In genomic region chr13:29497286-29497685, GRCm38 (mm10) we compare ENCODE assay signal across 26 mouse cellular contexts.
"Had no signal": no experiment of that assay in that cellular context is flagged by ENCODE, and none has a peak within 500 bp of the region (broad histone marks: within the 10 kb centered on the region; RNA-seq: fewer than 3 reads in every experiment).

No protein-coding gene starts in this region.

- H3K9ac ChIP-seq: heart, embryonic 13.5 days; heart, embryonic 15.5 days; hindbrain, embryonic 13.5 days; hindbrain, embryonic 15.5 days; limb, embryonic 12.5 days; liver, embryonic 13.5 days; liver, embryonic 15.5 days had no signal

- H3K4me3 ChIP-seq: gastrocnemius, adult 2 months; heart, embryonic 13.5 days; heart, embryonic 15.5 days; hindbrain, embryonic 13.5 days; hindbrain, embryonic 15.5 days; layer of hippocampus, adult 2 months; left cerebral cortex, adult 2 months; limb, embryonic 10.5 days; limb, embryonic 12.5 days; liver, embryonic 13.5 days; liver, embryonic 15.5 days had no signal

- H3K4me1 ChIP-seq: hindbrain, embryonic 13.5 days; hindbrain, embryonic 15.5 days; limb, embryonic 10.5 days; limb, embryonic 12.5 days; liver, embryonic 13.5 days; liver, embryonic 15.5 days had no signal

- H3K4me2 ChIP-seq: heart, embryonic 11.5 days; heart, embryonic 13.5 days; heart, embryonic 15.5 days; hindbrain, embryonic 13.5 days; hindbrain, embryonic 15.5 days; limb, embryonic 12.5 days; liver, embryonic 11.5 days; liver, embryonic 13.5 days; liver, embryonic 15.5 days had no signal

- H3K27me3 ChIP-seq: heart, embryonic 13.5 days; heart, embryonic 15.5 days; hindbrain, embryonic 13.5 days; hindbrain, embryonic 15.5 days; limb, embryonic 12.5 days; liver, embryonic 13.5 days; liver, embryonic 15.5 days had no signal

- H3K9me3 ChIP-seq: heart, embryonic 13.5 days; heart, embryonic 15.5 days; hindbrain, embryonic 13.5 days; hindbrain, embryonic 15.5 days; limb, embryonic 10.5 days; limb, embryonic 12.5 days; liver, embryonic 13.5 days; liver, embryonic 15.5 days had no signal

- ATAC-seq: hindbrain, postnatal 0 days; intestine, embryonic 16.5 days had no signal

- H3K27ac ChIP-seq: gastrocnemius, adult 2 months; heart, embryonic 13.5 days; heart, embryonic 15.5 days; hindbrain, embryonic 13.5 days; hindbrain, embryonic 15.5 days; hindbrain, postnatal 0 days; layer of hippocampus, adult 2 months; left cerebral cortex, adult 2 months; limb, embryonic 10.5 days; limb, embryonic 12.5 days; liver, embryonic 13.5 days; liver, embryonic 15.5 days had no signal

- H3K36me3 ChIP-seq: heart, embryonic 13.5 days; heart, embryonic 15.5 days; hindbrain, embryonic 13.5 days; hindbrain, embryonic 15.5 days; limb, embryonic 10.5 days; limb, embryonic 12.5 days; liver, embryonic 13.5 days; liver, embryonic 15.5 days had no signal

- DNase-seq: gastrocnemius, adult 2 months; gastrocnemius, postnatal 14 days; gastrocnemius, postnatal 36 days; heart, adult 18-20 months; heart, postnatal 14 days; heart, postnatal 36 days; kidney, adult 11 months; kidney, adult 2 months; kidney, postnatal 10 days; kidney, postnatal 25 days; kidney, postnatal 4 days; liver; liver, embryonic 13.5 days had no signal
